Mouse (Mus musculus) mature B cell (primary cell): ENCODE measurements around the gene Slc2a3.

Experiments used
- in situ Hi-C: fragments of 300-500 bp; cut with MboI; formaldehyde crosslinking; loops from 2 replicates; pipeline ENCODE4 v1.14.3; 2019

Gene Slc2a3

DNA sequence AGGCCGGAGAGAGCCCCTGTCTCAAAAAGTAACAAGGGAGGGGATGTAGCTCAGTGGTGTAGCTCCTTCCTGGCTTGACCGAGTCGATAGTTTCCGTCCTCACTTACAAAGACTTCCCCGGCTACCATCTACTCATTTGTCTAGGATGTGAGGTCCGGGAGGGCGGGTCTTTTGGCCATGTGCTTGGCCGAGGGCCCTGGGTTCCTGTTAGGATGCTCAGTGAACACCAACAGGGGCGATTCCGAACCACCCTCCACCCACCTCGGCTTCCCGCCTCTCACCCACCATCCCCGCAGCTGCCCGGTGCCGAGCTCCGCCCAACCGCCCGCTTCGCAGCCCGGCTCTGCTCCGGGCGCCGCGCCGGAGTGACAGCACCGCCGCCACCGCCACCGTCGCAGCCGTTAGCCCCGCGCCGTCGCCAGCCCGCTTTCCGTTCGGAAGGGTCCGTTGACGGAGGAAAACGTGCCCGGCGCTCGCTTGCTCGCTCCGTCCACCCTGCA, at the start of gene Slc2a3:
Gene Slc2a3 (minus strand): TSS at position 340 of the 500 bp plus-strand sequence.
- in situ Hi-C loops: no loop called here

DNA sequence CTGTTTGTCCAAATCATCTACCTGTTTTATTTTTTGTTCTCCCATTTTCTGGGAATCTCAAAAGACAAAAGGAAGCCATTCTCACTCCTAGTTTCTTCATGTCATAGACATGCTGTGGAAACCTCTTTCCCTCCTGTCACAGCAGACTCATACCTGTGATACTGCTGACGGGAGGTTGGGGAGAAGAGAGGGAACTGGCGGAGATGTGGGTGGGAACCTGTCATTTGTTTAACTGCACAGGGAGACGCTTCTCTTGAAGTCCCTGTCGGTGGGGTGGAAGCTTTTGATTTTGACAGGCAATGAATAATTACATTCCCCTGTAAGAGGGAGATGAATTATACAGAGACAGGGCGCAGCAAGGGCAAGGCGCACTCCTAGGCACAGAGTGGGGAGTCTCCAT, 42.3 kb upstream of the Slc2a3 start:
- in situ Hi-C loops: no loop called here

DNA sequence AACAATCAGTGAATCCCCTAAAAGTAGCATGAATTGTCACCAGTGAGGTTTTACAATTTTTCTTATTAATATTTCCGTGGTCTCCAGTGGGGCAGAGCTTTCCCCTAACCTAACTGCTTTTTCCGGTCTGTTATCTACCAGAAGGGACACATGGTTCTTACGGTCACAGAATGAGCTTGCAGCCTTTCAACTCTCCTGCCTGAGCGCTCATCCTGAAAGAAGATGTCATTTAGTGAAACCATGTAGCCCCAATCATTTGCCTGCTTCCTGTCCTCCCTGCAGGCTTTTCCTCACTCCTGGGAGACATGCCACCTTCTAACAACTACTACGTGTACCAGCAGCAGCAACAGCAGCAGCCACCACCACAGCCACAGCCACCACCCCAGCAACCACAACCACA, 36.1 kb upstream of the Slc2a3 start:
- in situ Hi-C loops: no loop called here

DNA sequence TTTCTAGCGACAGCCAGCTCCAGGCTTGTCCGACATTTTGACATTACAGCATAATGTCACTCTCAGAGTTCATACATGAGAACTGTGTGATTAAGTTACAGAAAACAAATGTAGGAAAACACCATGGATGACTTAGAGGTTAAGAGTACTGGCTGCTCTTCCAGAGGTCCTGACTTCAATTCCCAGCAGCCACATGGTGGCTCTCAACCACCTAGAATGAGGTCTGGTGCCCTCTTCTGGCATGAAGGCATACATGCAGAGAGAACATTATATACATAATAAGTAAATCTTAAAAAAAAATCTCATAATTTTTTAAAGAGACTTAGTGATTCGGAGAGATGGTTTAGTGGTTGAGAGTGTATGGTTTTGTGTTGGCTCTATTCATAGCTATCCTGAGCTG, 35.5 kb upstream of the Slc2a3 start:
- in situ Hi-C loops: no loop called here

DNA sequence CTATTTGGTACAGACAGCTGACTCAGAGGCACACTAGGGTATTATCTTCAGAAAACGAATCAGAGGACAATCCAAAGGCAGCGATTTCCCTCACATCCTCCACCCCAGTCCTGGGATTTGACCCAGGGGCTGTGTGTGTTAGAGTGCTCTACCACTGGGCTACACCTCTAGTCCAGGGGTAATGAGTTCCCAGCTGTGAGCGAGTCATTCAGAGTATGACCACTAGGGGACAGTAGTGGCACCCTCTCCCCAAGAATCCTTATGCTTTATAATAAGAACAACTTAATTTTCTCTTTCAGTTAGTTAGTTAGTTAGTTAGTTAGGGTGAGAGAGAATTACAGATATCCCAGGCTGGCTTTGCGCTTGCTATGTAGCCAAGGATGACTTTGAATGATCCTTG, 32.9 kb upstream of the Slc2a3 start:
- in situ Hi-C loops: no loop called here

DNA sequence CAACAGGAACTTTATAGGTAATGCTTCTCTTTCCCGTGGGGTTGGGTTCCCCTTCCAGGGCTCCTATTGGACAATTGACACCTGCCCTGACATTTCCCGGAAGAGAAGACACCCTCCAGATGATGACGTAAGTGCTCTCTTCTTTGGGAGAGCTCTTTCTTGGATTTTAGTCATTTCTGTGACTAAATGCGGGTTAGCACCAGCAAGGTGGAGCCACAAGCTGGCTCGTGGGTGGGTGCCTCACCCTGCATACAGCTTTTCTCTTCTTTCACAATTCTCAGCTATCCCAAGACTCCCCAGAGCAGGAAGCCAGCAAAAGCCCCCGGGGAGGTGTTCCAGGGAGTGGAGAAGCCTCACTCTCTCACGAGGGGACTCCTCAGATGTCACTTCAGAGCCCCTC, 31.4 kb upstream of the Slc2a3 start:
- in situ Hi-C loops: no loop called here

DNA sequence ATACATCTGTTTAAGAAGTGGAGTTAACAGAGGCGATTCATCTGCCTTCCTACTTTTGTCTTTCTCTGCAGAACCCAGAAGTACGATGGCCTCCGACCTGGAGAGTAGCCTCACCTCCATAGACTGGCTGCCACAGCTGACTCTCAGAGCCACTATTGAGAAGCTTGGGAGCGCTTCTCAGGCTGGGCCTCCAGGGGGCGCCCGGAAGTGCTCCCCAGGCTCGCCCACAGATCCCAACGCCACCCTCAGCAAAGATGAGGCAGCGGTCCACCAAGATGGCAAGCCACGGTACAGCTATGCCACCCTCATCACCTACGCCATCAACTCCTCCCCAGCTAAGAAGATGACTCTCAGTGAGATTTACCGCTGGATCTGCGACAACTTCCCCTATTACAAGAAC, 26.6 kb upstream of the Slc2a3 start:
- in situ Hi-C loops: no loop called here

DNA sequence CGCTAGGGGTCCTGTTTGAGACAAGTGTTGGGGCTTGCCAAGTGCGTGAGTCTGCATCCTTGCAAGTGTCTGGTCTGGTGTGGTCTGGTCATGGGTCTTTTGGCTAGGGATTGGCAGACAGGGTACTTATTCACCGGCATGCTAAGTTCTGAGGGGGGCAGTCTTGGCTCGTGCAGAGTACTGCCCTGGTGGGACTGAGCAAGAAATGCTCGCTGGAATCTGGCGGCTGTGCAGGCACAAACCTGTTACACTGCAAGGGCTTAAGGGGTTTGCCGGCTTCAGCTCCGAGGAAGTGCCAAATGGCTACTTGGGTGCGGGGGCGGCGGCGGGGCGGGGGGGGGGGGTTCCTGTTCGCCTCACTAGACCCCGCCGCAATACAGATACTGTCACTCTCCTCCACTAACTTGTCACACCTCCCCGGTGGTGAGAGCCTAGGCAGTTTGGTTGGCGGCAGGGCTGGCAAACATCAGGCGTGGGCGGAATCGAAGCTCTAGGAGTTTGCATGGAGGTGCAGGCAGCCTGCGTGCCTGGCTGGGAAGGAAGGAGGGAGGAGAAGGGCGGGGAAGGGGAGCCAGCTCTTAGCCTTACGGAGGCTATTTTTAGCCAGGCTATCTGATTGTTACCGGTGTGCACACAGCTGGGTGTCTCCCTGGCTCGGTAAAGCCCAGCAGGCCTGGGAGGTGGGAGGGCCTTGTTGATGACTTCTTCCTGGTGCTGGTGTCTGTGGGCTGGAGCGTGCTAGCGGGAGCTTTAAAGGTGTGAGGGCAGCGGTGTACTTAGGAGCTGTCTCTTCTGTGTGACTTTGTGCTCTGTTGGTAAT, 24.7 kb upstream of the Slc2a3 start:
- in situ Hi-C loops: no loop called here

DNA sequence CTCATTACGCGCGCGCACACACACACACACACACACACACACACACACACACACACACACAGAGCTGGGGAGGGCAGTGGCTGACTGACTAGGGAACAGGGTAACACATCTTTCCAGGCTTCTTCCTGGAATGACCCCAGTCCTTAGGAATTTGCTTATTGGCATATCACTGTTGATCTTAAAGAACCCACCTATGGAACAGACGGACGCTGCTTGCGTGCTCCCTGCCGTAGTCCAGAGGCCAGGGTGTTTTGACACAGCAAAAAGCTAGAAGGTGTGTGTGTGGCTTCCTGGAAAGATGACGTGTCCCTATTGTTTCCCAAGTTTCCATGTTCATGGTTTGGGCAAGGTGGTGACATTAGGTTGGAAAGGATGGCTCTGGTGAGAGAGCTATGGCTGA, 23.7 kb upstream of the Slc2a3 start:
- in situ Hi-C loops: no loop called here

DNA sequence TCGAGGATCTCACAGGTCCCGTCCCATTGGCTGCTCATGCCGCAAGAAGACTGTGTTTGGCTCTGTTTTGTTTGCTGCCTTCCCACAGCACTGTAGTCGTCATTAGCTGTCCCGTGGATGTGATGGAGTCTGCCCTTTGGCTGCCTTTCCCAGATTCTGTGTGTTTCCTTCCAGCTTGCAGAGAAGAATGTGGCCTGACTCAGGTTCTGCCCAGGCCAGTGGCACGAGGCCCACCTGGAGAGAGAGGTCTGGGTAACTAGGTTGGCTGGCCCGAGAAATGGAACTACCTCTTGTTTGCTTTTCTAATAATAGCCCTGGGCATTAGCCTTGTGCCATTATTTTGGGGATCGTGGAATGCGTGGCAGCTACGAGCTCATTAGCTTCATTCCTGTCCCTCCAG, 22.6 kb upstream of the Slc2a3 start:
- in situ Hi-C loops: no loop called here

DNA sequence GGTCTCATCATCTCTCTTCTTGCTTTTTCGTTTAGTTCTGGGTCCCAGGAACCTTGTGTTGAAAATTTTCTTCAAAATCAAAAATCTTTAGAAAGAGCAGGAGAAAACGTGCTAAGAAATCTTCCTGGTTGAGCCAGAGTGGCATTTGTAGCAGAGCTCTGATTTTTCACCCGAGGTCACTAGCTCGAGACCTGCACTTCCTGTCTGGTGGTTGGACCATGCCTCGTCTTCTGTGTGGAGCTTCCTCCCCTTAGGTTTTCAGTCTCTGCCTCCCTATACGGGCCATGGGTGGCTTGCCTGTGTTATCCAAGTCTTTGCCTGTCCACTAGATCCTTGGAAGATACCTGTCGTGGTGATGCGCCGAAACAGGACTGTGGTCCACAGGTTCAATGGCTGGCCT, 20.4 kb upstream of the Slc2a3 start:
- in situ Hi-C loops: no loop called here

DNA sequence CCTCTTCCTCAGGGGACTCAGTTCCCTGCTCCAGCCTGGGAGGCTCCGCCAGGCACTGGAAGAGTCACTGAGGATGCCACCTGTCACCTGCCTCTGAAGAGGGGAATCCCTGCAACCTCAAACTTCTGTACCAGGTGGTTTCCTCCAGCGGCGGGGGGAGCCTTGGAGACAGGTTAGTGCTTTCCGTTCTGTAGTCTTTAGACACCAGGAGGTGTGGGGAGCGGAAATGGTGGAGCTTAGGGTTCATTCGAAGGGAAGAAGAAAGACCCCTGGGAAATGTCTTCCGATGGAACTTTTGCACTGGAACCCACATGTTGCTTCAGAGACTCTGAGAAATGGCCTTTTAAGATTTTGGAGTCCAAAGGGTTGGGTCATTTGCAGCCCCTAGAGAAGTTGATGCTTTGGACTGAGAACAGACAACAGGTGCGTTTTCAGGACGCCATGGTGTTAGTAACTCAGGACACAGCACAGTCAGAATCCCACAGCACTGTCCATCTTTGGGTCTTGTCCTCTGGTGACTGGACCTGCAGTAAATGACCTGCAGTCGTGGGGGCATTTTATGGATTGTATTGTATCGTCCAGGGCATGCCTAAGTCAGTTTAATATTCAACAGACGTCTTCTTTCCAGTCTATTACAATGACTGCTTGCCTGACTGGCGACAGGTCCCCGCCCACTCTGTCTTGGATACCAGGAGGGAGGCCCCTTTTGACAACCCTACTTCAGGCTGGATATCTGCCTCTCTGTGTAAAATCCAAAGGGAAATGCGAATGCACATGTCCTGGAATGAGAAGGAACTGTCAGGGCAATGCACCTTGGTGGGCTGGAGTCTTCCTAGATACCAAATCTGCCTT, 19.6 kb upstream of the Slc2a3 start:
- in situ Hi-C loops: no loop called here

DNA sequence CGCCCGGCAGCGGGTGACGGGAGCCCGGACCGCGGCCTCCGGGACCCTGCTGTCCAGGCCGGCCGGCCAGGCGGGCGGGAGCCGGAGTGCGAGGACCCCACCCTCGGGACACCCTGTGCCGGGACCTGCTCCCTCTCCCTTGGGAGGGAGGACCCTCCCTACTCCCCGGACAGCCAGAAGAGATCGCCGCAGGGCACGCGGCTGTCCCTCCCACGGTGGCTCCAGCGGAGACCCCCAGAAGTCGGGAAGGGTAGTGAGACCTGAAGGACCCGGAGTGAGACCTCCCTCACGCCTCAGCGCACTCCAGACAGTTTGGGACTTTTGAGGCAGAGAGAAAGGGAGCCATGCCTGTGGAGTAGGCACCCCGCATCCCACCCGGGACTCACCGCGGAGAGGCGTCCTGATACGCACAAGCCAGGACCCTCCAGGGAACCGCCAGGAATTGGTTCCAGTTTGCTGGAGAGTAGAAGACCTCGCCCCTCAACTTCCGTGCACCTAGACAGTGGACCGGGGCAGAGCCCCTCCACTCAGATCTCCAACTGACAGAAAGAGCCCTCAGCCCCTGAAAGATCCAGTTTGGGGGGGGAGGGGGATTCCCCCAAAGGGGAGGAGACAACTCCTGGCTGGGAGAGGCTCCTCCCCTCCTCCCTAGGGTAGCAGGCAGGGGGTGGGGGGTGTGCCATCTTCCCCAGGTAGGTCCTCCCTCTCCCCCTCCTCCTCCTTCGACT, 18.8 kb upstream of the Slc2a3 start:
- in situ Hi-C loops: no loop called here

DNA sequence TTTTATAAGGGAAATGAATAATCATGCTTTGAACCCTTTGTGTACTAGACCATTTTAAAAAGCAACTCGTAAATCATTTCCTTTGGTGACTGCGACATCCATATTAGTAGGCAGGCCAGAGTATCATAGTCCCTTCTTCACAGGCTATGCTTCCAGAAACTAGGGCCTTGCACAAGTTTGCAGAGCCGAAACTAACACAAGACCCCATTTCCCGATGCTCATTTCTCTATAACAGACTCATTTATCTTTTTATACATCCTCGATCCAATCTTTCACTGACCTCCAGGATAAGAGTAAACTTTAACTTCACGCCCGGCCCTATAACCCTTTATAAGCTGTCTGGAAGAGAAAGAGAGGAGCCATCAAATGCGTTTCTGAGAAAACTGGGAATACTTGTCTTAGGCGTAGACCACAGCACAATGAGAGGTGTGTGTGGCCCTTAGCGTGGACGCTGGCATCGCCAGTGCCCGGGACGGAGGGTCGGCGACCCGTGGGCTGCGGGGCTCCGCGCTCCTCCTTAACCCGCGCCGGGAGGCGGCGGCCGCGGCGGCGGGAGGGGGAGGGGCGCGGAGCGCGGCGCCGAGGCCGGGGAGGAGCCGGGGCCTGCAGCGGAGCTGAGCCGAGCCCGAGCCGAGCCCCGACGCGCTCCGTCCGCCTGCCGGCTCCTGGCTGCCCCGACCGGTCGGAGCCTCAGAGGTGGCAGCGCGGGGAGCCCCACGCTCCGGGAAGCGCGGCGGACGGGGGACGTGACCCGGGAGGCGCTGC, 18.0 kb upstream of the Slc2a3 start, which contains the start of gene Foxj2:
Gene Foxj2 (plus strand): TSS at position 609 of the 765 bp plus-strand sequence.
- in situ Hi-C loops: no loop called here

DNA sequence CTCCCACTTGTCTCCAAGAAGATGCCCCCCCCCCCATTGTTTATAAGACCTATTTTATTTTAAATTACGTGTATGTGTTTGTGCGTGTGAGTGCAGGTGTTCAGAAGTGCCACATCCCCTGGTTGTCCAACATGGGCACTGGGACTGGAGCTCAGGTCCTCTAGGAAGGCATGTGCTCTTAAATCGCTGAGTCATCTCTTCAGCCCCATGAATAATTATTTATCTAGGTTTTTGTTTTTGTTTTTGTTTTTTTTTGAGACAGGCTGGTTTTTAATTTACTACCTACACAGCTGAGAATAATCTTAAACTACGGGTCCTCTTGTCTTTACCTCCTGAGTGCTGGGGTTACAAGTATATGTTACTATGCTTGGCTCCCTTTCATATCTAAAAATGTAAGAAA, 12.2 kb upstream of the Slc2a3 start:
- in situ Hi-C loops: loop anchor here (5.0 kb wide), 1 partner anchor 59 kb away; the partner anchor contains the start of gene Necap1

DNA sequence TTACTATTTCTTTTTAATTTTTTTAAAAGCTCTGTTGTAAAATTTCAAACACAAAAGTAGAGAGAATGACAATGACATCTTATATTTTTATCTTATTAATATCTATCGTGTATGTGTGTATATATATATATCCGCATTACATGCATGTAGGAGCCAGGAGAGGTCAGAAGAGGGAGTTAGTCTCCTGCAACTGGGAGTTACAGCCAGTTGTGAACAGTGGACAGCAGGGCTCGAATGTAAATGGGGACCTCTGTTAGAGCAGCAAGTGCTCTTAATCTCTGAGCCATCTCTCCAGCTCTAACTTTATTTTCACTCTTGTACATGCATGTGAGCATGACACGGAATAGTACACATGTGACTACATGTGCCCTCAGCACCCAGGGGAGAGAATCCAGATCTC, 11.3 kb upstream of the Slc2a3 start:
- in situ Hi-C loops: loop anchor here (5.0 kb wide), 1 partner anchor 60 kb away; the partner anchor contains the start of gene Necap1

DNA sequence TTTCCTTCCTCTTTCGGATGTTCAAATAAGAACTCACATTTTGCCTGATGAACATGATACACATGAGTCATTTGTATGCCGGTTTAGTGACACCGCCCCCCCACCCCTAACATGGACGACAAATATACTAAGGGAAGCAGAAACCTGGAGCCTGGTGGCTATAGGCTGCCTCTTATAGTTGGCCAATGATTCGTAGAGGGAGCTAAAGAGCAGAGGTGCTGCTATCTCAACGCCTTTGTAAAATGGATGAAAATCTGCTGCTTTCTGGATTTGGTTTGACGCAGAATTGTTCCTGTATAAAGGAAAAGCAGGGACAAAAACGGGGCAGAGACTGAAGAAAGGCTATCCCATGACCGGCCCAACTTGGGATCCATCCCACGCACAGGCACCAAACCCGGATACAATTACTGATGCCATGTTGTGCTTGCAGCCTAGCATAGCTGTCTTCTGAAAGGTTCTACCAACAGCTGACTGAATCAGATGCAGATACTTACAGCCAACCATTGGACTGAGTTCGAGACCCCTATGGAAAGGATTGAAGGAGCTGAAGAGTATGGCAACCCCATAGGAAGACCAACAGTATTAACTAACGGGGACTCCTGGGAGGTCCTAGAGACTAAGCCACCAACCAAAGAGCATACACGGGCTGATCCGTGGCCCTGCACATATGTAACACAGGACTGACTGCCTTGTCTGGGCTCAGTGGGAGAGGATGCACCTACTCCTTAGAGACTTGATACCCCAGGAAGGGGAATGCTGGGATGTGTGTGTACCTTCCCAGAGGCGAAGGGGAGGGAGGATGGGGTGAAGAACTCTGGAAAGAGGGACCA, 10.5 kb upstream of the Slc2a3 start:
- in situ Hi-C loops: loop anchor here (5.0 kb wide), 1 partner anchor 60 kb away; the partner anchor contains the start of gene Necap1

DNA sequence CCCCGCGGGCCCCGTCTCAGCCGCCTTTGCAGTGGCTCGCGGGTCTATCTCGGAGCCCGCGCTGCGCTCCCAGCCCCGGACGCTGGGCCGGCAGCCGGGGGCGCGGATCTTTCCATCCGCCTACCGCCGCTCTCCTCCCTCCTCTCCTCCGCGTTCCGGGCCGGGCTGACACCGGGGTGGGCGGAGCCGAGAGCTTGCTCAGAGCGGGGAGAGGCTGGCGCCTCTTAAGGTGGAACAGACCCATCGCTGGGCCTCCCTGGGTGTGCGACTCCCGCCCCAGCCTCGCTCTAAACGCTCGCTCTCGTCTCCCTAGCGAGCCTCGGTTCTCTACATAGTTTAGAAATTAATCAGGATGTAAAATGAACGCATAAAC, 9.8 kb upstream of the Slc2a3 start:
- in situ Hi-C loops: loop anchor here (5.0 kb wide), 1 partner anchor 61 kb away; the partner anchor contains the start of gene Necap1

DNA sequence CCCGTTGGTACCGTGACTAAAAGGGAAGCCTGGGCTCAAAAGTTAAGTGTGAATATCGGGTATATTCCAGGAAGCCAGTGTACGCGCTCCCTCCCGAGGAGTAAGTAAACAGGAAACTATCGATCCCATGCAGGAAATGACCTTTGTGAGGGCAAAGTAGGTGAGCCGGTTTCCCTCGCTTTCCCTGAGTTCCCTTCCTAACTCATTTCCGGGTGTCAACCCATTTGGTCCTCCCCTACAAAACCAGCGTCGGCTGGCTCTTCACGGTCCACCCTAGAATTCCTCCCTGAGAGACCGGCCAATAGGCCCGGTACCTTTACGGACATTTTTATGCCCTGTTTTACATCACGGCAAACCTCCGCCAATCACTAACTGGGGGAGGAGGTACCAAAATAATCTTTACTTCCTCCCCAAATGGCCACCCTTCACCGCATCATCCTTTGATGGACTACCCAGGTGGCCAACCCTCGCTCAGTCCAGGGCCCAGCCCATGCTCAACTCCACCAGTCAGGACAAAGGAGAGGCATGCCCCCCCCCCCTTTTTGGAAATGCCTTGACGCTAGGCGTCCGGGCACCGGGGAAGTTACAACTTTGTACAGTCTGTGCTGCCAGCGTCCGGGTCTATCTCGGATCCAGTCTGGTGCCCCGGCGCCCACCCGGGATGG, 9.3 kb upstream of the Slc2a3 start:
- in situ Hi-C loops: loop anchor here (5.0 kb wide), 1 partner anchor 62 kb away; the partner anchor contains the start of gene Necap1
